Mouse (Mus musculus) adrenal gland, postnatal 14 days (tissue): ENCODE measurements around the gene Zfp941. TPM values are rescaled to one million over a fixed set of nuclear protein-coding genes. Genes with fewer than 3 reads are reported as not detected.

Source experiments
- DNase-seq: peaks from one replicate; pipeline ENCODE4 v3.0.0; 2021; ENCODE audit warnings: mixed read lengths
- long read RNA-seq, 2 experiments: library from polyadenylated mRNA; stranded (forward); transcript quantifications; one replicate each; pipeline ENCODE4 v2.0.0; 2021
- total RNA-seq: library from RNA; stranded (reverse); gene quantifications from 2 replicates; pipeline ENCODE4 v1.2.3, GENCODE M21; 2021

Zfp941 gene
- 1.9 and 2.6 TPM in 2 replicates for total RNA-seq
- long read RNA-seq, experiment 1, partial matches to known transcripts = 0 of 1 reads
- long read RNA-seq, experiment 1, other reads (novel, unspliced or antisense) = 0 of 1 reads
- long read RNA-seq, experiment 2, partial matches to known transcripts = 0 of 4 reads
- long read RNA-seq, experiment 2, other reads (novel, unspliced or antisense) = 1 of 4 reads

- DNase-seq = peak; percentile 74
These were observed at the start of gene Zfp941 for GRCm38 (mm10) chr7:140821653-140822329. Zfp941 (minus strand) TSS chr7:140822178.

DNA sequence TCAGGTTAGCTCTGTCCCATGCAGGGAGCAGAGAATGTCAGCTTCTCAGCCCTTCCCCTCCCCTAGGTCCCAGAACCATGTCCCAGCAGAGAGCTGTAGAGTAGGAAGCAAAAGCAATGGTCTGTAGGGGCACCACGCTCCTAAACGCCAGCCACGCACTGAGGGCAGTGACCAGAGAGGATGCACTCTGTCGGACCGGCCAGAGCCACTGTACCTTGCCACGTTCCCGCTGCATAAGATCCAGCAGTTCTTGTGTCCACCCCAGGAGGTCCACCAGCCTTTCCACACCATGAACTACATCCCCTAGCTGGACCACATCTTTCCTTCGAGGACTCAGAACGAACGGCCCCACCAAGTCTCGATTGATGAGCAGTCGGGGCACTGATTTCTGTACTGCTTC, 42.8 kb upstream of the Zfp941 start:
- no peak for DNase-seq

DNA sequence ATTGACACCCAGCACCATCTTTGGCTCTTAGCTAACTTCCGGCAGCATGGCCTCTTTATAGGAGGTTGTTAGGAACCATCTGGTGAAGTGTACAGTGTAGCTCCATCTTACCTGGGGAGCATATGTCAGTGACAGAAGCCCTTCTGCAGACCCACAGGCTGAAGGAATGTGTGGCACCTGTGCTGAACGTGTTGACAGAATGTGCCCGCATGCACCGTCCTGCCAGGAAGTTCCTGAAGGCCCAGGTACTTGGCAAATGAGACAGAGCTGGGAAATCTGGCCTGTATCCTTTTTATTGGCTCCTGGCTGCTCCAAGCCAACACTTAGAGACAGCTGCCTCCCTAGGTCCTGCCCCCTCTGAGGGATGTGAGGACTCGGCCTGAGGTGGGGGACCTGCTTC, 38.8 kb upstream of the Zfp941 start:
- DNase-seq = no peak

DNA sequence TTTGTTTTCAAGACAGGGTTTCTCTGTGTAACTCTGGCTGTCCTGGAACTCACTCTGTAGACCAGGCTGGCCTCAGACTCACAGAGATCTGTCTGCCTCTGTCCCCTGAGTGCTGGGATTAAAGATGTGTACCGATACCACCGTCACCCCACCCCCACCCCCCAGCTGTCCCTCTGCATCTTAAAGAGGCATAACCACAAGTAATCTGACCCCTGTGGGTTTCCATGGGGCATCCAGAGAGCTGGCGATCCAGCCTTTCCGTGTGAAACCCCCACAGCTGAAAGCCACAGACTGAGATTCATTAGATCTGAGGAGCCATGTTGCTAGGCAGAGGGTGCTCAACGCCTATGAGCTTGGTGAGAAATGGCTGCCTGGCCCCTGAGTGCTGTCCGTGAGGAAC, 38.0 kb upstream of the Zfp941 start:
- DNase-seq = no peak

DNA sequence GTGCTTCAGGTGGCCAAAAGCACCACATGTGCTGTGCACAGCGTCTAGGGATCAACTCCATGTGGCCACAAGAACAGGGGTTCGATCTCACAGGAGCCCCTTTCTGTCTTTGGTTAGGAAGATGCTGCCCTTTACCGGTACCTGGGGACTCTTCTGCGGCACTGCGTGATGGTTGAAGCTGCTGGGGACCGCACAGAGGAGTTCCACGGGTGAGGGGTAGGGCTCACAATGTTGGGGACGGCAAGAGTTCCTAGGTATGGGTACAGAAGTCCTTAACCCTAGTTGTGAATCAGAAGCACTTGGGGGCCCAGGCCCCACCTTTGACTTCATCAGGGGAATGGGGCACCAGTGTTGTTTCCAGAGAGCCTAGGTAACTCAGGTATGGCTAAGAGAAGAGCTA, 36.8 kb upstream of the Zfp941 start:
- no peak for DNase-seq

GRCm38 (mm10) chr7:140857550-140858505, 35.9 kb upstream of the Zfp941 start, which contains the start of gene Bet1l:
Bet1l (minus strand) TSS chr7:140857577.
- no peak for DNase-seq

DNA sequence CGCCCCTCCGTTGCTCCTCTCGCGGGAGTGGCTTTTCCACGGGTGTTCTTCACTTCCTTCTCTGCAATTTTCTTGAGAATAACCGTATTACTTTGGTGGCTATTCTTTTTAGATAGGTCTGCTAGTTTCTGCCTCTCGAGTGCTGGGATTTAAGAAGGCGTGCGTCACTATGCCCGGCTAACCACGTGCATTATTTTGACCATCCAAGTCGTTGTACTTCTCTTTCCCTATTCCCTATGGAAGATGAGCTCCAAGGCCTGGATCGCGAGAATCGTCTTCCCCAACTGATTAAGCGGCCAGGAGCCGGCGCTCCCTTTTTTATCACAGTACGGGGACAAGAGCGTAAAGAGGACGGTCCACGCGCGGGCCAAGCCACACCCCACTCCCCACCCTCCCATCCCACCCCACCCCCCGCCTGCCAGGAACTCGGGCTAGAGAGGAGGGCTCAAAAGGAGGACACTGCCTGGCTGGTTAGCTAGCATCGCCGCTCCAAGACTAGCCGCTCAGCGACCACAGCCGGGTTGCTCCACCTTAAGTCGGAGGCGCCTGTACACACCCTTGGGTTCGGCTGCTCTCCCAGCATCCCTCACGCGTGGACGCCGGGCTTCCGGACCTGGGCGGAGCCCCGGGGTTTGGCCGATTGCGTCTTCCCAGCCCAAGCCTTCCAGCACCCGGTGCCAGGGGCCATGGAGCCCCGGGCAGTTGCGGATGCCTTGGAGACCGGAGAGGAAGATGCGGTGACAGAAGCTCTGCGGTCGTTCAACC, 35.0 kb upstream of the Zfp941 start, which contains the start of gene Ric8a:
Ric8a (plus strand) TSS at position 173 of the 765 bp plus-strand sequence.
- DNase-seq = peak; percentile 95

GRCm38 (mm10) chr7:140855860-140856784, 34.1 kb upstream of the Zfp941 start, which contains the start of gene Gm45785:
Gm45785 (minus strand) TSS chr7:140856331.
- DNase-seq = peak; percentile 91

GRCm38 (mm10) chr7:140855181-140855580, 33.2 kb upstream of the Zfp941 start:
- DNase-seq = no peak

DNA sequence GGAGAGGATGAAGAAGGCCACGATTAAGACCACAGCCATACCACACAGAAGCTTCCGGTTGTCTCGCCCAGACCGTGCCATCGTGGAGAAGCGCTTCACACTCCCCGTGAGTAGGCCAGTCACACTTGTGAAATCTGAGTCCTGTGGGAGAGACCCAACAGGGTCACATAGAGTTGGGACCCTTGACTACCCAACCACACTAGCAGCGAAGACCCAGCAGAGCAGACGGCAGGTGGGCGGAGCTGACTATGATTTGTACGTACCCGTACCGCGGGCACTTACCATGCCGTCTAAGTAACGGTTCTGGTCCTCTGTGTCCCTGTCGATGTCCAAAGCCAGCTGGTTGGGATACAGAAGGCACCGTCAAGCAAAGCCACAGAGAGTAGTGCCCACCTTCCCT, 32.5 kb upstream of the Zfp941 start:
- DNase-seq = no peak

GRCm38 (mm10) chr7:140853386-140853785, 31.4 kb upstream of the Zfp941 start:
- peak; percentile 76 for DNase-seq

DNA sequence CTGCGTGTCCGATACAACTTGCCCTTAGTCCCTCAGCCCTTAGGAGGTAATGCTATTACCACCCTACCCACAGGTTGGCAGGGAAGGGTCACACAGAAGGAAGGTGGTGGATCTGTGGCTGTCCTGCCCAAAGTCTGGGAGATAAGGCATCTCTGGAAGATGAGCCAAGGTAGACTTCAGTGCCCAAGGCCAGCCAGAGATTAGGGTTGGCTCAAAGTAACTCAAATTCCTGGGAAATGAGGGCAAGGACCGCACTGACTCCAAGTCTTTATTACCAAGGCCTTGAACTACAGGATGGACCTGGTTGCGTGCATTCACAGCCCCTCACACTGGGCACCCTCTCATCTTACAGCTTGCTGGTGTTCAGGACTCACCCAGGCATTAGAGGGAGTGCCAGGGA, 29.9 kb upstream of the Zfp941 start:
- DNase-seq = peak; percentile 49

- DNase-seq = no peak
These were observed 26.6 kb upstream of the Zfp941 start for GRCm38 (mm10) chr7:140848591-140848990.

DNA sequence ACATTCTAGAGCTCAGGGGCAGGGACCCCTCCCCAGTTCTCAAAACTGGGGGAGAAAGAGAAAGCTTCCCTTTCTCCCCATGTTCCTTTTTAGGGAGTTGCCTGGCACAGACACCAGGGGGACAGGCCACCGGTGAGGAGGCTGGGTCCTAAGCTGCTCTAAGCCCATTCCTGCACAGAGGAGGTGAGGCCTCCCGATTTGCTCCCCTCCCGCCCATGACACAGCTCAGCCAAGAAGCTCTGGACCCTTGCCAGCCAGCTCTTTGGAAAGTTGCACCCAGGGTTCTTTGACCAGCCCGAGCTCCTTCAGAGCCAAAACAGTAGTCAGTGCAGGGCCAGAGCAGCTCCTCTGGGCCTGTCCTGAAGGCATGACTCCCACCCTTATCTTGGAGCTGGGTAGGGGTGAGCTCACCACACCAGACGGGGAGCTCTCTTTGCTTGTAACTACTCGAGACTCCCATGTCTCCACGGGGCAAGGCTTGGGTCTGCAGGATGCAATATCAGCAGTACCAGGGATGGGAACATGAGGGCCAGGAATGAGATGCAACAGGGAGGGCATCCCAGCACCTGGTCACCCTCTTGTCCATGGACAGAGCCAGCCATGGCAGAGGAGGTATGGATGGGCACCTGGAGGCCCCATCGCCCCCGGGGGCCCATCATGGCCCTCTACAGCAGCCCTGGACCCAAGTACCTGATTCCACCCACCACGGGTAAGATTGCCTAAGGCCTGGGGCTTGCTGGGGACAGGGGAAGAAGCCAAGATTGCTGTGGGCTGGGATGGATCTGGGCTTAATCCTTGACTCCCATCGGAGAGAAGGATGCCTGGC, 26.0 kb upstream of the Zfp941 start, which contains the start of gene Odf3:
Odf3 (plus strand) TSS at position 51 of the 826 bp plus-strand sequence.
- peak; percentile 91 for DNase-seq

DNA sequence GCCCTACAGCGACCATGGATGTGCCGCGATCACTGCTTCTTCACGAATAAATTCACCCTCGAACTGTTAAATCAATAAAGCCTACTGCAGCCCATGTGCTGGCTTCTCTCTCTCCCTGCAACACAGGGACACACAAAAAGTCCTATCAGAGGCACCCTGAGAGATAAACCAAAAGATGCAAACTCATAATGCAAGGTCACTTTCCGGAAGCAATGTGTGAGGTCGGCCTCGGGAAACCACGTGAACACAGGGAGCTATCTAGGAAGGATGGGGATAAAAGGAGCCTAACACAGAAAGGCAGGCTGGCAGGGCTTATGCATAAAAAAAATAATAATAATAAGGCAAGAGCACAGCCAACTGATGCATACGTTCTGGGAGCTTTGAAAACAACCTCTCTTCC, 24.7 kb upstream of the Zfp941 start:
- DNase-seq = peak; percentile 42

GRCm38 (mm10) chr7:140845683-140846082, 23.7 kb upstream of the Zfp941 start:
- DNase-seq = peak; percentile 8

DNA sequence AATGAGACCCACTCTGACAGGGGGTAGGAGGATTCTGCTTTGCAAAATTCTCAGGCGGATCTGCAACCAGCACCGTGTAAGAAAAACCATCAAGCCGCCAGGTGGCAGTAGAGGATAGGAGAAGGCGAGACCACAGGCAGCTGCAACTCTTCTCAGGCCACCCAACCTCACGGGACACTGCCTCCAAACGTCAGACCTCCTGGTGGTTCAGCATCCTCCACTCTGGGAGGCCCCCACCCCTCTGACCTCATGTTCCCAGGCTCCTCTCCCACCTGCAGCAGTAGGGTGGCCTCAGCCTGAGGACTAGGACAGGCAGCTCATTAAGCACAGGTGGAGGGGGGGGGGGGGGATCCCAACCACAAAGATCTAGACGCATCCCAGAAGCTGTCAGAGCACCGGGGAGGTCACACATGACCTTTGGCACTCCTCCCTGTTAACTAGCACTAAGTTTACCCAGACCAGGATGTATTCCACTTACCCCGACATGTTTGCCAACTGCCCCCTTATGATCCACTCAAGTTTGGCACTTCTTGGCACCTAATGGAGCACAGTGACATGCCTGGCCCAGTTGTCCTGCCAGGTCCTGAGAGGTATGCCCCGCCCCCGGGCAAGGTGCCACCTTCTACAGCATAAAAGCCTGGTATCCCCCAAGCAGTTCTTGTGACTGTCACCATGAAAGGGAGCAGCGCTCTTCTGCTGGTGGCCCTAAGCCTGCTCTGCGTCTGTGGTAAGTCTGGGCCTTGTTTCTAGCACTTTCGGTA, 23.1 kb upstream of the Zfp941 start, which contains the start of gene Scgb1c1:
Scgb1c1 (plus strand) TSS at position 643 of the 761 bp plus-strand sequence.
- peak; percentile 96 for DNase-seq

- peak; percentile 2 for DNase-seq
These were observed 21.8 kb upstream of the Zfp941 start for GRCm38 (mm10) chr7:140843806-140844205.
